Mouse (Mus musculus) midbrain, postnatal 0 days (tissue): ENCODE measurements around the gene Ttc23. TPM values are rescaled to one million over a fixed set of nuclear protein-coding genes. Genes with fewer than 3 reads are reported as not detected.

Source experiments
- ATAC-seq: fragments of 200-750 bp; cut with Nextera tagmentation; 2 replicates; pipeline ENCODE4 v1.8.0; 2017; ENCODE audit warnings: moderate number of reproducible peaks, mild to moderate bottlenecking, moderate TSS enrichment, moderate library complexity; ENCODE audit not compliant: low FRiP score
- DNase-seq: peaks from one replicate; pipeline ENCODE4 v3.0.0-alpha.2; 2015; ENCODE audit warnings: low spot score
- H3K27ac ChIP-seq: fragments of 300-500 bp; sonication (generic); 2 replicates; pipeline ENCODE4 v1.5.1; 2014; ENCODE audit warnings: low read depth, mild to moderate bottlenecking, low read length, mixed read lengths
- H3K27me3 ChIP-seq: fragments of 300-500 bp; sonication (generic); 2 replicates; pipeline ENCODE4 v1.6.1; 2014; ENCODE audit warnings: low read length, control low read depth, mixed read lengths; ENCODE audit not compliant: insufficient read depth
- H3K36me3 ChIP-seq: fragments of 300-500 bp; sonication (generic); 2 replicates; pipeline ENCODE4 v1.6.1; 2014; ENCODE audit warnings: low read length, control low read depth, mixed read lengths; ENCODE audit not compliant: insufficient read depth
- H3K4me1 ChIP-seq: fragments of 300-500 bp; sonication (generic); 2 replicates; pipeline ENCODE4 v1.6.1; 2014; ENCODE audit warnings: mild to moderate bottlenecking, control low read depth, antibody characterized with exemption, low read length, mixed read lengths; ENCODE audit not compliant: insufficient read depth
- H3K4me2 ChIP-seq: fragments of 300-500 bp; sonication (generic); 2 replicates; pipeline ENCODE4 v1.6.1; 2014; ENCODE audit warnings: low read depth, mild to moderate bottlenecking, low read length, mixed read lengths; ENCODE audit not compliant: poor library complexity, severe bottlenecking
- H3K4me3 ChIP-seq: fragments of 300-500 bp; sonication (generic); 2 replicates; pipeline ENCODE4 v1.5.1; 2014; ENCODE audit warnings: low read depth, mild to moderate bottlenecking, low read length, moderate library complexity
- H3K9ac ChIP-seq: fragments of 300-500 bp; sonication (generic); replicated peaks from 2 replicates; pipeline ENCODE4 v1.6.1; 2014; ENCODE audit warnings: mild to moderate bottlenecking, low read length, moderate library complexity, mixed read lengths; ENCODE audit not compliant: poor library complexity, severe bottlenecking
- H3K9me3 ChIP-seq: fragments of 300-500 bp; sonication (generic); 2 replicates; pipeline ENCODE4 v1.6.1; 2016; ENCODE audit warnings: low read length, control low read depth
- CTCF ChIP-seq: IDR thresholded peaks from 2 replicates; pipeline ENCODE4 v1.5.1; 2016; ENCODE audit warnings: antibody characterized with exemption, mild to moderate bottlenecking
- WGBS: fragments of 180-500 bp; shearing (Covaris S2); extraction: QIAGEN DNeasy Blood & Tissue Kit; methylation state at CpG from one replicate; pipeline ENCODE4 v1.1.7; 2014; 5-methylcytosine and 5-hydroxymethylcytosine counted together
- polyA plus RNA-seq: library from polyadenylated mRNA; unstranded; fragments of >200 nt; fragmentation: Nextera tagmentation; extraction: Ambion mirVana; gene quantifications from 2 replicates; pipeline ENCODE4 v1.2.1, GENCODE M21; 2015
- total RNA-seq: library from RNA; depleted of rRNA; stranded (reverse); fragments of >200 nt; gene quantifications from 2 replicates; pipeline ENCODE4 v1.2.3, GENCODE M21; 2014; rRNA removed

Ttc23 gene
- total RNA-seq = 5.9 and 6.7 TPM in 2 replicates
- polyA plus RNA-seq = 4.6 and 5.6 TPM in 2 replicates

DNA sequence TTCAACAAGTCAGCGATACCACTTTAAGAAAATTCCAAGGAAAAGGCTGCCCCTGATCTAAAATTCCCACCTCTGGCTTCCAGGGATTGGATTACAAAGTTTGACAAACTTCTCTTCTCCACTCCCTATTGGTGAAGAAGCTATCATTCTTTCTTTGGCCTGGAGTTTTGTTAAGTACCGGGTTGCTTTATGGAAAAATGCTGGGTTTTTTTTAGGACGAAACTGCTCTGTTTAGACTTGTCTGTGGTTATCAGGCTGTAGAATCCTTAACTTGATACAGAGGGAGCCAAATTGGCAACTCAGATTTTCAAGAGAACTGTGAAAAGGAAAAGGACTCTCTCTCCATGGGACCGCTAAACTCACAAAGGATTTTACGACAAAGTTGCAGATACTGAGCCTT is at the start of gene Ttc23:
Ttc23 (plus strand) TSS at position 134 of the 400 bp plus-strand sequence.
- 0 out of 2 replicates have a peak within 1 kb of the TSS, but pooled peaks have one; percentile 19 for H3K27ac ChIP-seq
- 0 out of 2 replicates have a peak within 1 kb of the TSS, but pooled peaks have one; percentile 84 for H3K9ac ChIP-seq
- H3K4me2 ChIP-seq = peak within 1 kb of the TSS; percentile 76
- H3K27me3 ChIP-seq = no peaks in the 10 kb centered on the region
- peak within 1 kb of the TSS; percentile 78 for H3K4me3 ChIP-seq
- ATAC-seq (no peak), DNase-seq (peak; percentile 71)
- H3K36me3 ChIP-seq = no peaks in the 10 kb centered on the region
- H3K9me3 ChIP-seq = no peaks in the 10 kb centered on the region
- no peaks in the 10 kb centered on the region; the same call in 1 of the 2 replicates for H3K4me1 ChIP-seq
- TF ChIP-seq CTCF = 0 out of 2 replicates have a peak, but pooled peaks have one; percentile 9
- WGBS = 2% methylated on average over 5 of the region's 5 CpGs

DNA sequence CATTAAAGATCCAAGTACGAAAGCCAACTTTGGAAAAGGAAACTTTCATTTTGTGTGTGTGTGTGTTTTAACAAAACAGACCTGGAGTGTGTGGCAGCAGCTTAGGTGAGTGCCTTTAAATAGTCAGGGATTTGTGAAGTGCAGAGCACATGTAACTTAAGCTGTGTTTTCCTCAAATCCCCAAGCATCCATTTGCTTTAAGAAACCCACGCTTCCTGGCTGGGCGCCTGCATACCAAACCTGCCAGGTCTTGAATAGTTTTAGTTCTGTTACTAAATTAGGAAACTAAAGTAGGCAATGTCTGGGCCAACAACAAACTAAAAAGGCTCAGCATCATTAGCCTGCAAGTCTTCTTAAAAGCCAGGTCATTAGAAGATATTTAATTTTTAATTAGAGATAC is 49.2 kb upstream of the Ttc23 start:
- H3K9me3 ChIP-seq = no peaks in the 10 kb centered on the region
- no peaks in the 10 kb centered on the region for H3K36me3 ChIP-seq
- TF ChIP-seq CTCF = no peak
- ATAC-seq (no peak), DNase-seq (peak; percentile 38)
- H3K27me3 ChIP-seq = no peaks in the 10 kb centered on the region
- WGBS = 79% methylated on average over 3 of the region's 3 CpGs
- no peak overlapping the region for H3K27ac ChIP-seq
- no peaks in the 10 kb centered on the region for H3K4me1 ChIP-seq
- no peak overlapping the region for H3K9ac ChIP-seq
- H3K4me2 ChIP-seq = no peak overlapping the region
- H3K4me3 ChIP-seq = no peak overlapping the region

DNA sequence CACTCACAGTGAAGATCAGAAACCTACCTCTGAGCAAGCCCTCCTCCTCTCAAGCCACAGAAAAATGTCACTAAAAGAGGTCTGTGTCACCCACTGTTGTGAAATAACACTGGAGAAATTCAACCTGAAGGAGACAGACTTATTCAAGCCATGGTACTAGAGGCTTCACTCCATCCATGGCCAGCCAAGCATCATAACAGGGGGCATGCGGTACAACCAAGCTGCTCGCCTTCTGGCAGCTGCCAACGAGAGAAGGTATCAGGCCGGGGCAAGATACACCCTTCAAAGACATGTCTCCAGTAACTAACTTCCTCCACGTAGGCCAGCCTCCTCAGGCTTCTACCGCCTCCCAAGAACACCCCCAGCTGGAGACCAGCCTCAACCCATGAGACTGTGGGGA is 42.1 kb upstream of the Ttc23 start:
- no peak overlapping the region for H3K27ac ChIP-seq
- H3K9me3 ChIP-seq = no peaks in the 10 kb centered on the region
- H3K27me3 ChIP-seq = no peaks in the 10 kb centered on the region
- ATAC-seq = no peak
- TF ChIP-seq CTCF = no peak
- no peak overlapping the region for H3K4me3 ChIP-seq
- no peak for DNase-seq
- H3K36me3 ChIP-seq = no peaks in the 10 kb centered on the region
- no peak overlapping the region for H3K4me2 ChIP-seq
- 89% methylated on average over 6 of the region's 6 CpGs for WGBS
- no peaks in the 10 kb centered on the region for H3K4me1 ChIP-seq
- no peak overlapping the region for H3K9ac ChIP-seq

DNA sequence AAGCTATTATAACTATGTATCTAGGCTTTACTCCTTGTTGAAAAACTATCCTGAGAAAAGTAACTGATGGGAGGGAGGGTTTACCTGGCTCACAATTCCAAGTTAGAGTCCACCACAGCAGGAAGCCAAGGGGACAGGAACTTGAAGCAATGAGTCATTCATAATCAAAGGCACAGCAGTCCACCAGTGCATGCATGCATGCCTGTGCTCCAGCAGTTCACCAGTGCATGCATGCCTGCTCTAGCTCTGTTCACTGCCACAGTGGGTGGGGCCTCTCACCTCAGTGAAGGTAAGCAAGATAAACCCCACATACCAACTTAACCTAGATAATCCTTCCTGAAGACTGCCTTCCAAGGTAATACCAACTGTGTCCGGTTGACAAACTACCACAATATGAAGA is 41.0 kb upstream of the Ttc23 start:
- H3K9me3 ChIP-seq = no peaks in the 10 kb centered on the region
- H3K27ac ChIP-seq = no peak overlapping the region
- no peaks in the 10 kb centered on the region for H3K4me1 ChIP-seq
- WGBS = 80% methylated on average over 1 of the region's 1 CpGs
- no peak for DNase-seq
- no peaks in the 10 kb centered on the region for H3K36me3 ChIP-seq
- no peak overlapping the region for H3K4me2 ChIP-seq
- ATAC-seq = no peak
- H3K9ac ChIP-seq = no peak overlapping the region
- no peaks in the 10 kb centered on the region for H3K27me3 ChIP-seq
- H3K4me3 ChIP-seq = no peak overlapping the region
- no peak for TF ChIP-seq CTCF

DNA sequence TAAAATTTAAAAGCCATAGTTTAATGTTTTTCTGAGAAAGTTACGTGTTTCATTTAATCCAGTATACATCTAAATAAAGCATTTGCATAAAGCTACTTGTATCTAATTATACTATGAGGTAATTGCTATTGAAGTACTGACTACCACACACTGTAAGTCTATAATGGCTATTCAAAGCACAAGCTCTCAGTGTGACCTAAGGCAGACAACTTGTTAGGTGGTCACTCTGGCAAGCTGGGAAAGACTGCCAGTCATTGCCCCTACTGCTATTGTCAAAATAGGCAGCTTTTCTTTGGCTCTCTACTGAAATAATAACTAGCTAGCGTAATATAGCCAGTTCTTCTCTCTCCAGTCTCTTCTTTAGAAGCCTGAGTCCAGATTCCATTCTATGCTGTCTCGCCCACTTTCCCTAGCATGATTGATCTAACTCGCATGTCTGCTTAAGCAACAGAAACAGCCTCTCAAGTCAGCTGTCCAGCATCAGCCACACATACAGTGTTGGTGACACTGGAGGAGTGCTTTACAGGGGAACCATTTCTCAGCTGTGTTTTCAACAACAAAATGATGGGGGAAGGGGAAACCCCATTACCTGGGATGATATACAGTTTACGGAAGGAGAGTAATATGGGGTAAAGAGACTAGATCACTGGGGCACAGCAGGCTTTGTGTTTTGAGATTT is 39.4 kb upstream of the Ttc23 start:
- TF ChIP-seq CTCF = no peak
- Histone ChIP-seq H3K4me1 (no peaks in the 10 kb centered on the region), H3K4me3 (no peak overlapping the region), H3K4me2 (no peak overlapping the region), H3K9ac (no peak overlapping the region), H3K27ac (no peak overlapping the region), H3K9me3 (no peaks in the 10 kb centered on the region), H3K36me3 (no peaks in the 10 kb centered on the region), H3K27me3 (no peaks in the 10 kb centered on the region)
- ATAC-seq (no peak), DNase-seq (no peak)
- WGBS = 56% methylated on average over 5 of the region's 5 CpGs

DNA sequence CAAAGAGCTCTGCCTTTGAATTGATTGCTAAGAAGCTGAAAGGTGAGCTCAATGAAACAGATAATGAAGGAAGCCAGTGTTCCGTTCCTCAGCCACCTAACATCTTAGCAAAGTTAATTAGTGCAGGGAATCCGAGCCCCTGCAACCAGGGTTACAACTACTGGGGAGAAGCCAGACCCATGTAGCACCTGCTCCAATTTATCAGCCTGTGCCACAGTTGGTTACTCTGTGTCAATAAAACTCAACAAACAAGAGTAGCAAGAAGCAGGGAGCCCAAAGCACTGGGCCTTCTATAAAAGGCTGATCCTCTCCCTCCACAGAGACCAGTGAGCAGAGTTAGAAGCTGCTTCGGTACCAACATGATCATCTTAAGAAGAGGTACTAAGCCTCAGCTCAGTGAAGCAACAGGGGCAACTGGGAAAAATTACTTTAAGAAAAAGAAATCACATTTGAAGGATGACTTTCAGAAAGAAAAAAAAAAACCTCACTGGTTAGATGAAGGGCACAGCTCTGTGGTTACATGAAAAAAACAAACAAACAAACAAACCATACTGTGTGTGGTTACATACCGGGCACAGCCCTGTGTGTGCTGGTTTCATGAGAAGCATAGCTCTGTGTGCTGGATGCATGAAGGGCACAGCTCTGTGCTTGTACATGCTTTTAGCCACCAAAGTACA is 38.7 kb upstream of the Ttc23 start:
- no peak overlapping the region for H3K27ac ChIP-seq
- no peak for TF ChIP-seq CTCF
- no peaks in the 10 kb centered on the region for H3K36me3 ChIP-seq
- DNase-seq (peak; percentile 15), ATAC-seq (no peak)
- no peaks in the 10 kb centered on the region for H3K9me3 ChIP-seq
- WGBS = 47% methylated on average over 4 of the region's 4 CpGs
- H3K4me3 ChIP-seq = no peak overlapping the region
- H3K4me2 ChIP-seq = no peak overlapping the region
- no peaks in the 10 kb centered on the region for H3K27me3 ChIP-seq
- H3K4me1 ChIP-seq = no peaks in the 10 kb centered on the region
- H3K9ac ChIP-seq = no peak overlapping the region
